Mouse (Mus musculus): Measurements from ENCODE around the gene Tas2r135. TPM values are rescaled to one million over a fixed set of nuclear protein-coding genes. Genes with fewer than 3 reads are reported as not detected.

Tas2r135 gene
- polyA plus RNA-seq, 1 experiment from 2014 or later = not detected

DNA sequence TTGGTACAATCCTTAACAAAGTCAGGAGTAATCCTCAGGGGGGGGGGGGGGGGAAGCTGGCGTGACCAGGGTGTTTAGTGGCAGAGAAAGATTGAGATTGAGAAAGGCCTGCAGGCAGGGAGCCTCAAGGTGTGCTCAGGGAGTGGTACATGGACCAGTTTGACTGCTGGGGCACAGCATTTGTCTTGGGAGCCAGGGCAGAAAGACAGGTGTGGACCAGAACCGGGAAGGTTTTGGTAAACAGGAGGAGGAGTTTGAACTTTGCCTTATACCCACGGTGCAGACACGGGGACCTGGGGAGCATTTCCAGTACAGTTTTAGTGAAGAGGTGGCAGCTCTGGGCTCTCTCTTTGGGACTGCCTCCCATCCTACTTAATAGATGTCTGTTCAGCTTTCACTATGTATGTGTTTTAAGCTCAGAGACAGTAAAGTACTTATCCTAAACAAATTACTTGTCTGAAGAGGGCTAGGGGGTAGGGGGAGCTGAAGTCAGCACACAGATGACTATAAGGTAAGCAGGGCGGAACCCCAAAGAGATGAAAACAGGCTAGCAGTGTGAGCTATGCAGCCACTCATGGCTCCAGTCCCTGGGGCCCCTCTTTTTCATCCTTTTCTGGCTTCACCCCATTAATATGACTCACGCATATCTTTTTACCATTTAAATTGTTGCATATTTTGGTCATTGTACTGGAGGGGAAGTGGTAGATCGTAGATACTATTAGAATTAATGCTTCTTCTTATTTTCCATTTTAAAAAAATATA is 31.4 kb upstream of the Tas2r135 start:
- DNase-seq (ENCODE audit: low spot score) = no peak

DNA sequence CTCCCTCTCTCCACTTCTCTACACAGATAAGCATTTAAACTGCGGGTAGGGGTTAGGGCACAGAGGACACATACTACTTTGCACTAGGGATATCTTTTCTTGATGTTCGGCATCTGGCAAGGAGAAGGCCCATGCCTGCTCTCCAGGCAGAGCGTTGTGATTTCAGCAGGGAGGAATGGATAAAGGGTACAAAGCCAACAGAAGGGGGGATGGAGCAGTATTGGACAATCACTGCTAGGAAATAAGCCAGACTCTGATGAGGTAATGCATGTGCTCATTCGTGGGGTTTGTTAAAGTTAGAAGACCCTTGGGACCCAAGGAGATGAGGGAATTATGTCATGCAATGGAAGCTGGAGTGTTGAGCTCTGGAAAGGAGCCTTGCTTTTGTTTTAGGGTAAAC is 30.5 kb upstream of the Tas2r135 start:
- DNase-seq (ENCODE audit: low spot score) = no peak

DNA sequence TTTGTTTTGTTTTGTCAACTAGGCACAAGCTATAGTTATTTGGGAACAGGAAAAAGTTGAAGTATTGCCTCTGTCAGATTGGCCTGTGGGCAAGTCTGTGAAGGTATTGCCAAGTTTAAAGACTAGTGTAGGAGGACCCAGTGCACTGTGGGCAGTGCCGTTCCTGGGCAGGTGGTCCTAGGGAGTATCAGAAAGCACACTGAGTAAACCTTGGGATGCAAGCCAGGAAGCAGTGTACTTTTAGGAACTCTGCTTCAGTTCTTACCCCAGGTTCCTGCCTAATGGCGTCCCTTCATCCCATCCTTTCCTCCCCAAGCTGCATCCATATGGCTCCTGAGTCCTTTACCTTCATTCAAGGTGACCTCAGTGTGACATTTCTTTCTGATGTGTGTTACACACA is 30.1 kb upstream of the Tas2r135 start:
- no peak for DNase-seq (ENCODE audit: low spot score)

DNA sequence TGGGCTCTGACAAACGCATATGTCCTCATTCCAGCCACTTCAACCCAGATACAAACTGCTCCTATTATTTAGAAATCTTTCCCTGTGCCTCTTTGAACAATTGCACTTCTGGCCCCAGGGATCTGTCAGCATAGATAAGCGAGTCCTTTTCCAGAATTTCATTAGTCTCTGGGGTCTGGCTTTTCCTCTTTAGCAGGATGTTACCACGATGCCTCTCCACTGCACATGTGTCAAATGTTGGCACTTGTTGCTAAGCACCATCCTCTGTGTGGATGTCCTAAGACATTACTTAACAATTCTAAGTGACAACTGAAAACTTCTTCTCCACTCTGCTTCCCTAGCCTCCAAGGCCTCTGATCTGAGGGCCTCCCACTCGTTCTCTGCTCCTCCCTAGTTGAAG is 29.2 kb upstream of the Tas2r135 start:
- DNase-seq (ENCODE audit: low spot score) = no peak

DNA sequence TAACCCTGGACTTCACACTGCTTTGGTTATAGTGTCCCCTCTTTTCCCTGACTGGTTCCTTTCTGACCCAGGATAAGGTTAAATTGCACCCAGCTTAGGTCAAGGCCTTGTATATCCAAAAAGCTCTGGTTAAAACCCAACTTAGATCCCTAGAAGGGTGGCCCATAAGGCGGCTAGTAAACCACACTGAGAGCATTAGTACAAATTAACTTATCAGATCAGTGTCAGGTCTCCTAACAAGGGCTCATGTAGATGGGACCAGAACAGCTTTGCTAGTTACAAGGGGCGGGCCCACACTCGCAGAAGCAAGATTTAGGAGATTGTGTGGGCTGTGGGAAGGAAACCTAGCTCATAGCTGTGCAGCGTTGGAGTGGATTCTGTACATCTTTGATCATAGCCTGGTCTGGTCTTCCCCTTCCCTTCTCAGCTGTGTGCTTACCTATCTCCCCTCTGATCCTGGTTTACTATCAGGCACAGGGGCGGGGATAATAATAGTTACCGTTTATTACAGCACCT is 28.7 kb upstream of the Tas2r135 start:
- DNase-seq (ENCODE audit: low spot score) = no peak

DNA sequence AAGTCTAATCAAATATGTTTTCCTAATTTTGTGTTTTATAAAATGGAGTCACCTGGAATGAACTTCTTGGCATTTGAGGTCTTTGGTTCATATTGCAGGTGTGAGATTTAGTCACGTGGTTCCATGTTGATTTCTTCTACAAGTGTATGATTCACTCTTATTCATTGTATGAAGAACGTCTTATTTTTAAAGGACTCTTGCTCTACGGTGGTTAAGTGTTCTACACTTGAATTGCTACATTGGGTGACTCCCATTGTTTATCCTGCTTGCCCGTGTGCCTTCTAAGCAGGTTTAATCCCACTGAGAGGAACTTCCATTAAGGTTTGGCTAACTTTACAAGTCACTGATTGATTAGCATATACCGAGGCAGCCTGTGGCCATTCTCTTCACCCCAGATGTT is 28.0 kb upstream of the Tas2r135 start:
- DNase-seq (ENCODE audit: low spot score) = no peak

DNA sequence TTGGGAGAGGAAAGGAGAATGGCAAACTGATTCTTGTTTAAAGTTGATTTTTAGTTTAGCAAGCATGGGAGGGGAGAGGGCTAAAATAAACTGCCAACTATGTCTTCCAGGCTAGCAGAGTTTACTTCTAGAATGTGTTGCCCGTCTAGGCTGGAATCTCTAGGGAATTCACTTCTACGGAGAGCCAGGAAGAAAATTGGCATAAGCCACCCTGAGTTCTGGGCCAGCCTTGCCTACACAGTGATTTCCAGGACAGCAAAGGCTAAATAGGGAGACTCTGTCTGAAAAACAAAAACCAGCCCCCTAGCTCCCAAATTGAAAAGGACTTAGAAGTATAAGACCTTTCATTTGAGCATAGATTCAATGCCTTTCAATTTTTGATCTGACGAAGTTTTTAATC is 25.7 kb upstream of the Tas2r135 start:
- no peak for DNase-seq (ENCODE audit: low spot score)

DNA sequence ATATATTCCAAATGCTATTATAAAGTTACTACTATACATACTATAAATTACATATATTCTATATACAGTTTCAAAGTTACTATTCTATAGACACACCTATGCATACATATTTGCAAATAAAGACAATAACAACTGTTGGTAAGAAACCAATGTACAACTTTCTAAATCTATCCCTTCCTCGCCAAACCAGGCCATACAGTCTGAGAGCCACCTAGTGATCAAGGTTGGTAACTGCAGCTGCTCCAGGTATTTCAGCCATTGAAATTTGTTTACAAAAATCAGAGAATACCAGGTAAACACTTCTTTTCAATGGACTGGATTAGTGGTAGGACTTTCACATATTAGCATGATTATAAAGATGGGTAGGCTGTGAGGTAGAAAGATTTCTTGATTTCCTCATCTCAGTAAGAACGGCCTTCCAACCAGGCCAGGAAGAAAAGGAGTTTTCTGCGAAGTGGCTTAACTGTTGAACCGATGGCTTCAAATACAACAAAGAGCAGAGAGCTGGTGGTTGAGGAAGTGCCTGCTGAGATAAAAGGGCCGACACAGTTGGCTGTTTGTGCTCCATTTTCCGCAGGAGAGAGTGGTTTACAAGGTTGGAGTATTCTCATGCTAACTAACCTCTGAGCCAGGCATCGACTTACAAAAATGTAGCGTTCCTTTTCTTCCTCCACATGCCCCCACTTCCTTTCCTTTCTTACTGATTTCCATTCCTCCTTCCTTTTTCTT is 24.7 kb upstream of the Tas2r135 start:
- peak; percentile 70 for DNase-seq (ENCODE audit: low spot score)

DNA sequence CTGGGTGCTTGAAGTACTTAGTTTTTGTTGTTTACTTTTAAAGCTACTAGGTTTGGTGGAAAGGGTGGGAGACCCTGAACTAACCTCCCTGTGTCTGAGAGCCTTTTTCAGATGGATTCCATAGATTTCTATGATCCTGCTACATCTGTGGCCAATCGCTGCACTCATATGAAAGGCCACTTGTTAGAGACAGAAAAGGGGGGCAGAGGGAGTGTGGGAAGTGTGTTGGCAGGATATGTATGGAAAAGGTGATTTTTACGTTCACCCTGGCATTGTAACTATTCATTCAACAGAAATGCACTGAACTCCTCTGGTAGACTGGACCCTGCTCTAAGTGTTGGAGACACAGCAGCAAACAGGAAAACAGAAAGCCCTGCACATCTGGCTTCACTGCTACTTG is 24.0 kb upstream of the Tas2r135 start:
- DNase-seq (ENCODE audit: low spot score) = no peak

DNA sequence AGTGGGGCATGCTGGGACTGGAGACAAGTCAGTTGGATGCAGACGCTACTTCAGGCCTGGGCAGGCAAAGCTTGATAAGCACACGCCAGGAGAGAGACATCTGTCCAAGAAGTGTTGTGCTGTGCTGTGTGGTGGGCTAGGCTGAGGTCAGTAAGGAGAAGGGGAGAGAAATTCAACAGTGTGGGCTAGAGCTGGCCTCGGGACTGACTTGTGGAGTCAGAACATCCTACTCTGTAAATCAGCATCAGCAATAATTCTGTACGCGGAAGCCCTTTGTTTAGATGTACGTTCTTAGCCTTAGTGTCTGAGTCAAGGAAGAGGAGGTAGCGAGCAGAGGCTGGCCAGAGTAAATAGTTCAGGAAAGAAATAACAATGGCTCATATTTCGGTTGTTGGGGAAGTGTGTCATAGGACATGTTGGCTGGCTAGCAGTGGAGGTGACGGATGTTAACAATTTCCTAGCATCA is 23.3 kb upstream of the Tas2r135 start:
- DNase-seq (ENCODE audit: low spot score) = no peak

DNA sequence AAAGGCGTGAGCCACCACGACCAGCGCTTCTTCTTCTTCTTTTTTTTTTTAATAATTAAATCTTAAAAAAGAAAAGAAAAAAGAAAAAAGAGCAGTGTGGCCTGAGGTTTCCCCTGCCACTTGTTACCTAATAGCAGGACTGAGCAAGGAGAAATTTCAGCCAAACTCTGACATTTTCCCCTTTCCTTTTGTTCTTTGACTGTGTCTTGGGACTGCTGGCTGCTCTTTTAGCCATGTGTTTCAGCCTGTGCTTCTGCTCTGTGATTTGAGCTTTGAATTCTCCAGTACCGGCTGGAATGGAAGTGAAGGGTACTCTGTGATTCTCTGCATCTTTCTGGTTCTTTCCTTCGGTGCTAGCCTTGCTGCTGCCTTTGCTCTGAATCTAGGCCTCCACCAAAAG is 21.9 kb upstream of the Tas2r135 start:
- no peak for DNase-seq (ENCODE audit: low spot score)

DNA sequence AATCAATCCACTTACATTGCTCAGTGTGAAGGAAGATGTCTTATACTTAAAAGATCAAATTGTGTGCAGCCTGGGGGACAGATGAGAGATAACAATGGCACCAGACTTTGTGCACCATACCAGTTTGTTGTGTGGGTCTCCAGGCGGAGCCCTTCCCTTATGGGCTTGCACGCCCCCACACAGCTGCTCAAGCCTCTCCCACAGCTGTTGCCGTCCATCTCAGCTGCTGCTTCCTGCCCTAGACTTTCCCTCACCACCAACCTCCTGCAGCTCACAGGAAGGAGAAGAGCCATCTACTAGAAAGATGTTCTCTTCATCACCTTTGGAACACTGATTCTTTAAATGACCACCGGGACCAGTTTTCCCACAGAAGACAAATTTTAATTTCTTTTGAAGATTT is 19.6 kb upstream of the Tas2r135 start:
- peak; percentile 65 for DNase-seq (ENCODE audit: low spot score)

DNA sequence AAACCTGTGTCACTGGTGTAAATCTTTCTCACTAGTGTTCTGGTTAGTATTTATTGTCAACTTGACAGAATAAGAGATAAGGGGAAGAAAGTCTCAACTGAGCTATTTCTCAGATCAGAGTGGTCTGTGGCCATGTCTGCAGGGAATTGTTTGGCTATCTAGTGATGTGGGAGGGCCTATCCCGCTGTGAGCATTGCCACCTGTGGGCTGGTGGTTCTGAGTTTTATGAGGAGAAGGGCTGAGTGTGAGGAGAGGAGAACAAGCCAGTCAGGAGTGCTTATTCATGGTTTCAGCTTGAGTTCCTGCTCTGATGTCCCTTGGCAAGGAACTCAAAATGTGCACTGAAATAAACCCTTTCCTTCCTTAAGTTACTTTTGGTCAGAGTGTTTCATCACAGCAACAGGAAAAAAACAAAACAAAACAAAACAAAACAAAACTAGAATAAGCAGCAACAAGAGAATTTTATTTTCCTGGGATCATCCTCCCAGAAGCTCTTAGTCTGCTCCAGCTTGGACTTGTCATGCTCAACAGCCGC is 13.4 kb upstream of the Tas2r135 start:
- no peak for DNase-seq (ENCODE audit: low spot score)

DNA sequence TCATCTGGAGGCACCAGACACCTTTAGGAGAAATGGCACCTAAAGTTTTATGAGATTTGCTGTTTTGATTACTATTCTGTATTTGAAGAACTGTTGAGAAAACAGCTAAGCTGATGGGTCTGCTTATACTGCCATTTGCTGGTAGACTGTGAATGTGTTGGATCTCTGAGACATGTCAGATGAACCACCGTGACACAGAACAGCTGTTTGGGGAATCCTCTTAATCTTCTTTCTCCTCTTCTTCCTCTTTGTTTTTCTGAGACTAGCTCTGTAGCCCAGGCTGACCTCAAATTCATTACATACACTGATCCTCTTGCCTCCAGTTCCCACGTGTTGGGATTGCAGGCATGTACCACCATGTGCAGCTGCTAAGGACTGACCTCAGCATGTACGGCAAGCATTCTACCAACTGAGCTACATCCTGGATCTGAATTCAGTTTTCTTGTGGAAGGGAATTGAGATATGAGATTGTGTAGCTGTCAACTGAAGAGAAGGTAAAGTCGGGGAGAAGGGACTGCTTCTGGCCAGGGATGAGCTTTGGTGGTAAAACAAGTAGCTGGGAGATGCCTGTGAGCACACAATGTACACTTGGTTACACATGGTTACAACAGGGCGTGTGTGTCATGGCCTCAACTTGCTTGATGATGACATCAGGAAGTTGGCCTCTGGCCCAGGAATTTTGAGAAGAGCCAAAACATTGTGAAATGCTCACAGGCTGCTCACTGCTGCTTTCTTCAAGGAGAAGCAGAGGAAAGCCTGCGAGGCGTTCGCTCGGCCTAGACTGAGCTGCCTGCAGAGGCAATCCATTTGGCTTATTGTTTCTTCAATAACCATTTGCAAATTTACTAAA is 9.0 kb upstream of the Tas2r135 start:
- DNase-seq (ENCODE audit: low spot score) = no peak

DNA sequence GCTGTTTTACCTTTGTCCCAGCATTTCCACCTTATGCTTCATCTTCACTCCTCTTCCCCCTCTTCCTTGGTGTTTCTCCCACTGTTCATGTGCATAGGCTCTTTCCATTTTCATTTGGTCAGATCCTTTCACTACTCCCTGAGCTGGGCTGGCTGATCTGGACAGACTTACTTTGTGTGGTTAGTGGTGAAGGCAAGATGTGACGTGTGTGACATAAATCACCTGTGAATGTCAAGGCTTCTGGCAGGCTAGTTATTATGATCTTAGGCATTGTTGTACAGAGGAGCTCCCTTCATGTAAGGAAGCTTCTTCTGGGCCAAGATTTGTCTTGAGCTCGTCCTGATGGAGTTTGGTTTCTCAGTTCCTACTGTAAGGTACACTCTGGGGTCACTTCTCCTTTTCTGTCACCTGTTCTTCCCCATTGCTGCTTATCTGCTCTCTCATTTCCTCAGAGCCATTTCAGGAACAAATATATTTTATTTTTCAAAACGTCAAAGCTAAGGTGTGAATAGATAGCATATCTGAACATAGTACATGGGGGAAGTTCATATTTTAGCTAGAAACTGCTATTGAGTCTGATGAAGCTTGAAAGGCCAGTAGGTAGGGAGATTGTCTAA is 8.1 kb upstream of the Tas2r135 start:
- no peak for DNase-seq (ENCODE audit: low spot score)

DNA sequence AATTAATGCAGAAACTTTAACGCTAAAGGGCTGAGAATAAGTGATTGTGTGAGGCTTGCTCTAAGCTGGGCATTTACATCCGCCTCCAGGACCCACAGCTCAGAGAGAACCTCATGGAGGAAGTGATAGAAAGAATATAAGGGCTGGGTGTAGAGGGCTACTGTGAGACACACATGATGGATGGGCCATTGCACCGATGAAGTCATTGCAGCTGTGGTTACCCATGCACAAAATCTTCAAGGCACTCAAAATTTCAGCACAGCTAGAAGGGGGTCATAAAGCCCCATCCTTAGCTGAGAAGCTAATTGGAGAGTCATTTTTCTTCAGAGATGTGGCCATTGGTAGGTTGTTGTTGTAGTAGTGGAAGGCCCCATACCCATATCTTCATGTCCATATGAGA is 6.9 kb upstream of the Tas2r135 start:
- no peak for DNase-seq (ENCODE audit: low spot score)

DNA sequence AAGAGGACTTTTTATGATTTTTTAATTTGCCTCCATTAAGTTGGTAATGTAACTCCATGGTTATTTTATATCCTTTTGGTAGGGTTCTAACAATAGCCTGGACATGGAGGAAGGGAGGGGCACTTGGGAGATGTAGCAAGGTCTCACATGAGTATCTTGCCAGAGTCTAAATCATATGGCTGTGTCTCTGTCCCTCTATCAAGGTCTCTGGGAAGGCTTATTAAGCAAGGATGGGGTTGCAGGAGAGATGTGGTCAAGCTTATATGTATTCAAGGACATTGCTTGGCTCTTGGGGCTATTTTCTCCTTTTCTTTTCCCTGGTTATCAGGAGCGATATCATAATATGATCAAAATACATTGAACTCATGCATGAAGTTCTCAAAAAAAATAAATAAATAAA is 6.2 kb upstream of the Tas2r135 start:
- DNase-seq (ENCODE audit: low spot score) = no peak

DNA sequence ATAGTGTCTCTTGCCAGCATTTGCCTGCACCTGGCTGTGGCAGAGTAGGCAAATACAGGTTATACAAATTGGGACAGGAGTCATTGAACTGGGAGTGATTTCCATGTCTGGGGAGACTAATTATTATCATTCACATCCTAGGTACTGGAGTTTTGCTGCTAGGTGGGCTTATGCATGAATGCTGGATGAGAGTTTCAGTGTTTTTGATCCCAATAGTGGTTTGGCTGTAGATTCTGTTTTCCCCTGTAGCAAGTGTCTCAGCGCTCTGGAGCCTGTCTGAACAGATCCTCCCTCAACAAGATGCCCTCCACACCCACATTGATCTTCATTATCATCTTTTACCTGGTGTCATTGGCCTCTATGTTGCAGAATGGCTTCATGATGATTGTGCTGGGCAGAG is 5.3 kb upstream of the Tas2r135 start, which contains the start of gene Tas2r143:
Gene Tas2r143 (plus strand): TSS at position 301 of the 400 bp plus-strand sequence.
- DNase-seq (ENCODE audit: low spot score) = no peak

DNA sequence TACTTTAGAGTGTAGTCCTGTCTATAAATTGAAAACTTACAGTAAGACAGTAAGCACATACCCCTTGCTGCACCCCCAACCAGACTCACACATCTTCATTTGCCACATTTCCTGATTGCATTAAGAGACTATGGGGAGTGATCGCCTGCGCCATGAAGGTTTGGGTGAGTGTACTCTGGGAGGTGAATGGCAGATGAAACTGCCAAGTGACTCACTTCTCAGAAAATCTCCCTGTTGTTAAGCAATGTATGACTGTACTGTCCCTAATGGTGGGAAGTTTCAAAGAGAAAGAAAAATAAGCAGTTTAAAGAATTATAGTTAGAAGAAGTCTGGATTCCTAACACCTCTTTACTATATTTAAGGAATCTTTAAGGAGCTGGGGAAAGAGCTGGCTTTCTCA is 14.2 kb downstream of the Tas2r135 start:
- DNase-seq (ENCODE audit: low spot score) = no peak

DNA sequence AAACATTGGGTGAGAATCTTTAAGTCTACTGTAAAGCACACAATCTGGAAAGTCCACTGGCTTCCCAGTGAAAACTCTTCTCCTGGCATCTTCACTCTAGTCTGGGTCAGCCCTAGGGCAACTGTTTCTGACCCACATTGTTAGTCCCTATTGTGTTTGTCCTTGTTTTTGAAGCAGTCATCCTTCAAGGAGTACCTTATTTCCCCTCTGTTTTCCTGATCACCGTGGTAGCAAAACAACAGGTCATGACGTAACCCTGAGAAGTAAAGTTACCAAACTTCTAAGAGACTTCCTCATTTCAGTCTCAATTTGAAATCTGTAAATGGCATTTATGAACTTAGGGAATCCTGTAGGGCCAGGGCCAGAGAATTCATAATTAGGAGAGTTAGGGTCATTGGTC is 16.2 kb downstream of the Tas2r135 start:
- DNase-seq (ENCODE audit: low spot score) = no peak

DNA sequence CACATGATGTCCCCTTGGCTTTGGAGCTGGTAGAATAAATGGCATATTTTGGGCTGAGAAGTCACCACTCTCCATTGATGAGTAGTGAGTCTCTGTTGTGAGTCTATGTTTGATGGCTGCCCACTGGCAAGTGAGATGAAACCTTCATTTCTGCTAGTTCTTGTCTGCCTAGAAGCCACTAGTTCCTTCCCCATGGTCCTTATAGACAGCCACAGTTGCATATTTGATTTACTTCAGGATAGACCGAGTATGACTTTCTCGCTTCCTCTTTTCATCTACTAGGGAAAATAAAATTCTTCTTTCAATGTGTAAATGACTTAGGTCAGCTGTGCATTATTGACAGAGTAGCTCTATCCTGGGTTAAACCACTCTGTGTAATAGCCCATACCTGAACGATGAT is 19.2 kb downstream of the Tas2r135 start:
- no peak for DNase-seq (ENCODE audit: low spot score)
